Mouse (Mus musculus) induced T-regulatory cell, adult 2 months (primary cell): ENCODE data around the gene Arhgap9.

Experiments used
- DNase-seq: peaks from one replicate; pipeline ENCODE4 v3.0.0-alpha.2; 2012; ENCODE audit warnings: low read depth

Gene Arhgap9

GRCm38 (mm10) chr10:127321621-127322020 is at the start of gene Arhgap9:
Gene Arhgap9 (plus strand): TSS chr10:127321964.
- DNase-seq = peak; percentile 74

GRCm38 (mm10) chr10:127272371-127272770 is 49.4 kb upstream of the Arhgap9 start:
- DNase-seq = no peak

- DNase-seq = no peak
These were observed 47.3 kb upstream of the Arhgap9 start for GRCm38 (mm10) chr10:127274261-127275022.

GRCm38 (mm10) chr10:127279730-127280129 is 42.0 kb upstream of the Arhgap9 start:
- no peak for DNase-seq

- no peak for DNase-seq
These were observed 40.4 kb upstream of the Arhgap9 start for GRCm38 (mm10) chr10:127281316-127281715.

GRCm38 (mm10) chr10:127282620-127283215 is 39.0 kb upstream of the Arhgap9 start:
- DNase-seq = no peak

GRCm38 (mm10) chr10:127284105-127284622 is 37.6 kb upstream of the Arhgap9 start:
- no peak for DNase-seq

GRCm38 (mm10) chr10:127284724-127285500 is 36.9 kb upstream of the Arhgap9 start:
- DNase-seq = no peak

- DNase-seq = no peak
These were observed 36.1 kb upstream of the Arhgap9 start for GRCm38 (mm10) chr10:127285644-127286043.

GRCm38 (mm10) chr10:127286194-127286593 is 35.6 kb upstream of the Arhgap9 start:
- DNase-seq = no peak

GRCm38 (mm10) chr10:127286730-127287129 is 35.0 kb upstream of the Arhgap9 start:
- no peak for DNase-seq

- peak; percentile 28 for DNase-seq
These were observed 34.4 kb upstream of the Arhgap9 start for GRCm38 (mm10) chr10:127287271-127287935.

GRCm38 (mm10) chr10:127287936-127288293 is 33.8 kb upstream of the Arhgap9 start:
- no peak for DNase-seq

GRCm38 (mm10) chr10:127288328-127288799 is 33.4 kb upstream of the Arhgap9 start:
- DNase-seq = no peak

GRCm38 (mm10) chr10:127288800-127289572 is 32.8 kb upstream of the Arhgap9 start, which contains the start of gene Mbd6:
Gene Mbd6 (minus strand): TSS chr10:127289018.
- peak; percentile 95 for DNase-seq

GRCm38 (mm10) chr10:127289573-127290191 is 32.1 kb upstream of the Arhgap9 start:
- no peak for DNase-seq

- DNase-seq = peak; percentile 100
These were observed 31.3 kb upstream of the Arhgap9 start for GRCm38 (mm10) chr10:127290307-127290929.

- DNase-seq = peak; percentile 80
These were observed 30.6 kb upstream of the Arhgap9 start for GRCm38 (mm10) chr10:127290930-127291880.
